Mouse (Mus musculus) small intestine, adult 2 months (tissue): ENCODE results near the gene Cpxm1.

Source experiments
- CTCF ChIP-seq: fragments of 200-500 bp; IDR thresholded peaks from 2 replicates; pipeline ENCODE4 v1.5.1; 2012; ENCODE audit warnings: low read depth, mild to moderate bottlenecking, control low read depth, inconsistent platforms, low read length, moderate library complexity, mixed read lengths; ENCODE audit not compliant: insufficient replicate concordance, insufficient read length; ENCODE audit errors: extremely low read depth
- POLR2A ChIP-seq: fragments of 200-500 bp; IDR thresholded peaks from 2 replicates; pipeline ENCODE4 v1.6.1; 2012; ENCODE audit warnings: low read depth, mild to moderate bottlenecking, control low read depth, inconsistent platforms, low read length, moderate library complexity

DNA sequence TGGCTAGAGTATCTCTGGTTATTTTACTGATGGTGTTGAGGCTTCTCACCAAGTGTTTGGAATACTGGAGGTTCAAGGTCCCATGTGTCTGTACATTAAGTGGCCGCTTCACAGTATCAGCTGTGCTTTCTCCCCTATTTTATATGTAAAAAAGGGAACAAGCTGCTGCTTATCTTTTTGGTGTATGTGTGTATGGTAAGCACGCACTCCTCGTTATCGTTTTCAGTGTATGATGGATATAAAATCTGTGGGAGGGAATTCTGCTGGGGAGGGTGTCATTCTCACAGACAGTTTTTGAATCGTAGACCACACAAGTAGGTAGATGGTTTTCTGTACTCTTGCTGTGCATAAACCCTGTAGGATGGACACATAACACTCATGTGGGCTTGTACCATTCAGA, 39.8 kb downstream of the Cpxm1 start:
- TF ChIP-seq CTCF: no peak
- no peak for TF ChIP-seq POLR2A
